Mouse (Mus musculus): ENCODE results near the gene Tmem135. TPM values are rescaled to one million over a fixed set of nuclear protein-coding genes. Genes with fewer than 3 reads are reported as not detected.

Gene Tmem135
- total and polyA plus RNA-seq, 3 experiments = 18.0 to 31.0 (median 30.0) TPM

DNA sequence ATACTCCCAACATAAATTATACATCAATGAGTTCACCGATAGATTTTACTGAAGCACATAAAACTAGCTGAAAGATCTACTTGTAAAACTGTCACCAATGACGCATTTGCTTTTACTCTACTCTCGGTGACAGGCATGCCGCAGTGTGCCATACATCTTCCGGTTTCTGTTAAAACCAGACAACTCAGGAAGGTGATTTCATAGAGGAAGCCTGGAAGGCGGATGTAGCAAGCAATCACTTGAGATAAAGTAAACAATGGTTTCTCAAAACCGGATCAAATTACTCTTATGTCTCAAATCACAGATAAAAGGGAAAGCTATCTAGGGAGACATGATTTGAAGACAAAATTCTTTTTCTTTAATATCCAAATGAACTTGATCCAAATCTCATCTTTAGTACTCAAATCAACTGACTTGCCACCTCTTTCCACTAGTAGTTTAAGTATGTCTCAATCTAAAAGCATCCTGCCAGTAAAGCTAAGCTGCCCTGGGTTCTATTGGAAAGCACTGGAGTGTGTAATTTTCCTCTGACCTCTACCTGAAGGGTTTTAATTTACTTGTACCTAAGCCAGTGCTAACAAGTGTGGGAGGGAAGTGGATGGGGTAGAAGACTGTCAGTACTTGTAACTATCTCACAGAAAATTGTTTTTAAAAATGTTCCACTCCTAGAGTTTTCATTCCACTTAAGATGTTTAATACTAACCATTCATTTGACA lies 155.7 kb downstream of the Tmem135 start:
- Histone ChIP-seq H3K4me2 (ENCODE audit: insufficient read depth, low read depth, poor library complexity, severe bottlenecking) (no peak overlapping the region), H3K4me1 (ENCODE audit: control insufficient read depth in 1 of 2, insufficient read depth in 2 of 2) (peaks cover 0 to 28% of the 10 kb centered on the region in 2 experiments; a peak in 3 of 4 replicates), H3K4me3 (replicated peaks in 1 of 3; ENCODE audit: low read depth in 2 of 3, low read length in 2 of 3, poor library complexity in 1 of 3) (no peak overlapping the region), H3K9me3 (replicated peaks; ENCODE audit: low read length) (peaks cover 4% of the 10 kb centered on the region), H3K9ac (ENCODE audit: insufficient read depth, low read depth) (no peak overlapping the region), H3K36me3 (replicated peaks in 1 of 2; ENCODE audit: control insufficient read depth in 1 of 2, insufficient read depth in 1 of 2, low read length in 1 of 2) (peaks cover 0 to 18% of the 10 kb centered on the region in 2 experiments), H3K79me2 (replicated peaks; ENCODE audit: control insufficient read depth, extremely low read depth, insufficient read depth, poor library complexity, severe bottlenecking) (peaks cover 3% of the 10 kb centered on the region; the same call in 1 of the 2 replicates), H3K27me3 (replicated peaks) (no peaks in the 10 kb centered on the region), H3K27ac (ENCODE audit: insufficient read depth, low read depth) (no peak overlapping the region)
- no peak for DNase-seq (ENCODE audit: extremely low read depth)
- in situ Hi-C loops (cut with MboI; ENCODE audit: low pct_ligation_motif_present, low pct_unique_long_range_greater_than_20kb, low sequenced_read_pairs) = no loop called here
- dilution Hi-C loops (cut with MboI; ENCODE audit: extremely low pct_ligation_motif_present, extremely low pct_unique_long_range_greater_than_20kb, low sequenced_read_pairs) = no loop called here
- no peak for TF ChIP-seq BHLHE40 (IDR thresholded peaks at IDR 0.05; ENCODE audit: low read depth, low read length)
- no peak for TF ChIP-seq POLR2A (IDR thresholded peaks at IDR 0.05; ENCODE audit: low read depth, low read length)
- no peak for TF ChIP-seq IRF4 (IDR thresholded peaks at IDR 0.05; ENCODE audit: low read depth, low read length)
- TF ChIP-seq CHD1 (IDR thresholded peaks at IDR 0.05; ENCODE audit: low read depth, low read length) = no peak
- no peak for TF ChIP-seq PAX5 (IDR thresholded peaks at IDR 0.05; ENCODE audit: low read length)
- TF ChIP-seq MAZ (IDR thresholded peaks at IDR 0.05; ENCODE audit: low read depth, low read length) = no peak
- TF ChIP-seq ZNF384 (IDR thresholded peaks at IDR 0.05; ENCODE audit: low read depth, low read length) = no peak
- no peak for TF ChIP-seq POLR2AphosphoS2 (IDR thresholded peaks at IDR 0.05; ENCODE audit: low read depth, low read length)
- TF ChIP-seq MYC (IDR thresholded peaks at IDR 0.05; ENCODE audit: low read depth, low read length) = no peak
- no peak for TF ChIP-seq JUND (conservative IDR thresholded peaks at IDR 0.05; ENCODE audit: low read depth, low read length)
- no peak for TF ChIP-seq ZC3H11A (IDR thresholded peaks at IDR 0.05; ENCODE audit: low read depth, low read length)
- no peak for TF ChIP-seq NELFE (IDR thresholded peaks at IDR 0.05; ENCODE audit: low read depth, low read length)

DNA sequence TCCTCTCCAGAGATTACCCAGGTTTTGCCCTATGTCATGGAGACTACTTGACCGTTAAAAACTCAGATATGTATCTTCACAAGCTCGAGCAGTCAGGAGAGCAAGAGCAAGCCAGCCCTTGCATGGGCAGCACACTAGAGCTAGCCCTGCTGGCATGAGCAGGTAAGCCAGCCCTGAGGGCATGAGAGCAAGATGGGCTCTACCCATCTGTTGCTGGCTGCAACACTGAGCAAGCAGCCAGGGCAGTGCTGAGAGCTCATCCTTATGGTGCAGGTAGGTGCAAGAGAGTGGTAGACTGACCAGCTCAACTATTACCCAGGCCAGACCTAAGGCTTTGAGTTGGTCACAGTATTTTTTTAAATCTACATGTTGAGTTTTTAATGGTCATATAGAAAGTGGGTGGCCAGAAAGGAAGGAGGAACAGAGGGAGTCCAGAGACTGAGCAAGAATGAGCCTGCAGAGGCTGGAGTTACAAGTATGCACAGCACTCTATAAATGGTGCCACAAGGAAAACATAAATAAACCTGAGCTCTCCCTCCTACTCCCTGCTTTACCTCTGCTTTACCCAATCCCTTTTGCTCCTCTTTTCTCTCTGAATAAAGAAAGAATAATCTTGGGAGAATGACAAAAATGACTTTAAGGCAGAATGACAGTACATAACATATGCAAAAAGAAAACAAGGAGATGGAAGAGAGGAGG lies 156.9 kb downstream of the Tmem135 start:
- in situ Hi-C loops (cut with MboI; ENCODE audit: low pct_ligation_motif_present, low pct_unique_long_range_greater_than_20kb, low sequenced_read_pairs) (no loop called here), dilution Hi-C loops (cut with MboI; ENCODE audit: extremely low pct_ligation_motif_present, extremely low pct_unique_long_range_greater_than_20kb, low sequenced_read_pairs) (no loop called here)
- Histone ChIP-seq H3K27ac (ENCODE audit: insufficient read depth, low read depth) (no peak overlapping the region), H3K36me3 (replicated peaks in 1 of 2; ENCODE audit: control insufficient read depth in 1 of 2, insufficient read depth in 1 of 2, low read length in 1 of 2) (peaks cover 0 to 18% of the 10 kb centered on the region in 2 experiments), H3K27me3 (replicated peaks) (no peaks in the 10 kb centered on the region), H3K4me2 (ENCODE audit: insufficient read depth, low read depth, poor library complexity, severe bottlenecking) (no peak overlapping the region), H3K9me3 (replicated peaks; ENCODE audit: low read length) (peaks cover 4% of the 10 kb centered on the region), H3K4me1 (ENCODE audit: control insufficient read depth in 1 of 2, insufficient read depth in 2 of 2) (peaks cover 0 to 17% of the 10 kb centered on the region in 2 experiments; a peak in 3 of 4 replicates), H3K4me3 (replicated peaks in 1 of 3; ENCODE audit: low read depth in 2 of 3, low read length in 2 of 3, poor library complexity in 1 of 3) (no peak overlapping the region), H3K9ac (ENCODE audit: insufficient read depth, low read depth) (no peak overlapping the region), H3K79me2 (replicated peaks; ENCODE audit: control insufficient read depth, extremely low read depth, insufficient read depth, poor library complexity, severe bottlenecking) (no peaks in the 10 kb centered on the region)
- no peak for DNase-seq (ENCODE audit: extremely low read depth)
- no peak for TF ChIP-seq PAX5 (IDR thresholded peaks at IDR 0.05; ENCODE audit: low read length)
- no peak for TF ChIP-seq CTCF (conservative IDR thresholded peaks at IDR 0.05 in 1 of 2, IDR thresholded peaks at IDR 0.05 in 1 of 2; ENCODE audit: low read depth in 2 of 2, low read length in 2 of 2)
- TF ChIP-seq EP300 (IDR thresholded peaks at IDR 0.05; ENCODE audit: low read length) = no peak
- no peak for TF ChIP-seq NELFE (IDR thresholded peaks at IDR 0.05; ENCODE audit: low read depth, low read length)
- no peak for TF ChIP-seq MAZ (IDR thresholded peaks at IDR 0.05; ENCODE audit: low read depth, low read length)
- no peak for TF ChIP-seq USF2 (conservative IDR thresholded peaks at IDR 0.05; ENCODE audit: low read depth, low read length)
- no peak for TF ChIP-seq TBP (conservative IDR thresholded peaks at IDR 0.05; ENCODE audit: low read depth, low read length)
- no peak for TF ChIP-seq ETS1 (conservative IDR thresholded peaks at IDR 0.05; ENCODE audit: low read depth, low read length)
- no peak for TF ChIP-seq RCOR1 (conservative IDR thresholded peaks at IDR 0.05; ENCODE audit: low read depth, low read length)
- TF ChIP-seq IRF4 (IDR thresholded peaks at IDR 0.05; ENCODE audit: low read depth, low read length) = no peak
- no peak for TF ChIP-seq CHD1 (IDR thresholded peaks at IDR 0.05; ENCODE audit: low read depth, low read length)
- TF ChIP-seq POLR2A (IDR thresholded peaks at IDR 0.05; ENCODE audit: low read depth, low read length) = no peak
- no peak for TF ChIP-seq MAFK (IDR thresholded peaks at IDR 0.05; ENCODE audit: insufficient replicate concordance, low read length)
- no peak for TF ChIP-seq SMC3 (IDR thresholded peaks at IDR 0.05; ENCODE audit: low read depth, low read length)
- no peak for TF ChIP-seq BHLHE40 (IDR thresholded peaks at IDR 0.05; ENCODE audit: low read depth, low read length)
- no peak for TF ChIP-seq KAT2A (IDR thresholded peaks at IDR 0.05; ENCODE audit: insufficient replicate concordance, low read length)
- TF ChIP-seq GABPA (IDR thresholded peaks at IDR 0.05; ENCODE audit: insufficient replicate concordance, low read depth, low read length) = no peak
- no peak for TF ChIP-seq POLR2AphosphoS2 (IDR thresholded peaks at IDR 0.05; ENCODE audit: low read depth, low read length)
- no peak for TF ChIP-seq RAD21 (IDR thresholded peaks at IDR 0.05; ENCODE audit: low read depth, low read length)
- TF ChIP-seq JUND (conservative IDR thresholded peaks at IDR 0.05; ENCODE audit: low read depth, low read length) = no peak

Measured in CH12.LX (cell line).